Mouse (Mus musculus) T-helper 1 cell (primary cell): ENCODE measurements around the gene Npas3.

Source experiments
- in situ Hi-C: fragments of 300-600 bp; cut with MboI, MseI; formaldehyde crosslinking; loops from one replicate; pipeline ENCODE4 v1.15.1; 2025; ENCODE audit warnings: high pct_unique_total_duplicates

The Npas3 gene

DNA sequence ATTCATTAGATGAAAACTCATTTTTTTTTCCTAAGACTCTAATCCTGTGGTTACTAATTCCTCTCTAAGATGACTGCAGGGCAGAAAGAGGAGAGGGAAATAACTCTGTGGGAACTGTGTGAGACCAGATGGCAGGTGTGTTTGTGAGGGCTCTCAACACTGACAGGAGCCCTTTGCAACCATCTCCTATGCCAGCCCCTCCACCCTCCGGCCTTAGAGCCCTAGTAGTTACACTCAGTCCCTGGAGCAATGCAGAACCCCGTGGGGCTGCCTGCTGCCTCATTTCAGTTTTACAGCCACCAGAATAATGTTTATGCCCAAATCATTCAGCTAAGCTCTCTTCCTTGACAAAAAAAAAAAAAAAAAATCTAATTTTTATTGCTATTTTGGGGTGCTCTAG, 604.0 kb downstream of the Npas3 start:
- in situ Hi-C loops, result no loop called here

DNA sequence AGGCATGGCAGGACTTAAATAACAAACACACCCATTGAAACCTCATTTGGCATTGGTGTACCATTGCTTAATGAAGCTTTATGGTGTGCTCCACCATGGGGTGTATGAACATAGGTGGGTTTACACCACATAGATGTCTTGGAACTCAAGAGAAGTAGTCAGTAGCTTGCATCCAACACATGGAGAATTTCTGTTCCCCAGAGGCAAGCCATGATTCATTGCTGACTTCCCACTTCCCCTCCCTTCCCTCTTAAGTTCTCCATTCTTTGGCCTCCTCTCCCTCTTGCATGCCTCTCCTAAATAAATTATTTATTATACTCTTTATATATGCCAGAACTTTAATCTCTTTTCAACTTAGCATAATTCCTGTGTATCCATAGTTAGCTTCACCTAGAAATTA, 611.7 kb downstream of the Npas3 start:
- in situ Hi-C loops, result loop anchor here (10.0 kb wide), 1 partner anchor 175 kb away; no protein-coding TSS in a partner anchor

DNA sequence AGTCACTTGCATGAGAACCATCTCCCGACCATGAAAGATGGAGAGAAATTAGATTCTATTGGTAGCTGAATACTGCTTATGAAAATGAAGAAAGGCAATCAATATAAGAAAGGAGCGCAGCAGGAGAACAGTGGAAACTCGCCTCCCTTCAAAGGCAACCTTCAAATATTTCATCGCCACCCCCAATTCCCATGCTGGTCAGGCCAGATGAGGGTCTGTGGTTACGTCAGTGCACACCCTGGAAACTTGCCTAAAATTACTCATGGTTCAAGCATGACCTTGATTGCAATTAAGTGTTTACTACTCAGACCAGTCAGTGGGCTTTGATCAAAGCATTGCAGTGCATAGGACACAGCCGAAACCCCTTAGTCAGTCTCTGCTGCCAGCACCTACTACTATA, 613.8 kb downstream of the Npas3 start:
- in situ Hi-C loops, result loop anchor here (10.0 kb wide), 1 partner anchor 173 kb away; no protein-coding TSS in a partner anchor

DNA sequence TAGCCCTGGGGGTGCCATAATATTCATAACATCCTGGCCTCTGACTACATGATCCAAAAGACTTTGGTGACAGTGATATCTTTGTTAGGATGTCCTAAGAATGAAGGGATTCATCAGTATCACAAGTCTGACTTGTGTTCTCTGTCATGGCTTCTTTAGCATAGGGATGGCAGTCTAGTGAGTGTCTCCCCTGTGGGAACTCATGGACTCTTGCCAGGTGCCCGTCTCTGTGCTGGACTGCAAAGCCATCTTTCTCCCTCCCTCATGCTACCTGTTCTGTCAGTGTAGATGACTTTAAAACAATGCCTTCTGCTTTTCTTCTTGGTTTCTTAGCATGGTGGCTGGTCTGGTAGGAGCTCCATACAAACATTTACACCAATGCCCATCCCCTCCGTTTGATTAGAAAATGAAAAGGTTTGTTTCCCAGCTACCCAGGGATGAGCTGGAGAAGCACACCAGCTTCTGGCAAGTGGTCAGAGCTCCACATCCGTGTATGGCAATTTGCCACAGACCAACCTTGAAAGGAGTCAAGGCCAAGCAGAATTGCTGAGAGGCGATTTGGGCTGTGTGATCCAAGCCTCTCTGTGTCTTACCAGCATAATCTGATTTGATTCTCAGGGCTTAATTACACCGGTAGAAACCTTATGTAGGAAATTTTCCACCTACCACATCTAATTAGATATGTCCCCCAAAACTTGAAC, 616.1 kb downstream of the Npas3 start:
- in situ Hi-C loops, result loop anchor here (10.0 kb wide), 1 partner anchor 170 kb away; no protein-coding TSS in a partner anchor

DNA sequence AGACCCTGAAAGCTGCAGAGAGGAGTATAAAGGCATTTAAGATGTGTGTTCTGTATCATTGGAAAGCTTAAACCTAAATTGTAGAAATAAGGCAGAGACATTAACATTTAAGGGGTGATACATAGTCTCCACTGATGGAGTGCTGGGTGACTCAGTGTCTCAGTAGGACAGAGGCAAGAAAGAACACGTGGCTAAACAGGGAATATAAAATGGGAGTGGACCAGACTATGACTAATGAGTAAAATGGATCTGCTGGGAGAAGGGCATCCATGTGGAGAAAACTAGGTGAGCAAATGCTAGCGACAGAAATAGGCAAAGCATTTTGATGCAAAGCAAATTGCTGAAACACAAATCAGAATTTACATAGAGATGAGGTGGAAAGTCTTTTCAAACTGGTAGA, 617.2 kb downstream of the Npas3 start:
- in situ Hi-C loops, result loop anchor here (10.0 kb wide), 1 partner anchor 169 kb away; no protein-coding TSS in a partner anchor

DNA sequence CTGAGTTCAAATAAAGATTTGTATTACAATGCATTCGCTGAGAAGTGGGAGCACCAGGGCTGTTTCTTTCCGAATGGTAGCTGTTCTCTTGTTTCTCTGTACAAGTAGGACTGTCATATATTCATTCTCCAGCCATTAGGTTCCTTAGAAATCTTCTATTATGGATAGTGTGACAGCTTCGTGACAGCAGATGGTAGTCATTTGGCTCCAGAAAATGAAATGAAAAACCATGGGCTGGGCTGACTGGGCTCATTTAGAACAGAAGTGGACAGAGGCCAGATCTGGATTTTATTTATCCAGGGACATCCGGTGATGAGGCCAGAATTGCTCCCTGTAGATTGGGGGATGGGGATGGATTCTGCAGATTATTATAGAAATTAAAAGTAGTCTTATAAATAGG, 621.5 kb downstream of the Npas3 start:
- in situ Hi-C loops, result loop anchor here (10.0 kb wide), 1 partner anchor 165 kb away; no protein-coding TSS in a partner anchor

DNA sequence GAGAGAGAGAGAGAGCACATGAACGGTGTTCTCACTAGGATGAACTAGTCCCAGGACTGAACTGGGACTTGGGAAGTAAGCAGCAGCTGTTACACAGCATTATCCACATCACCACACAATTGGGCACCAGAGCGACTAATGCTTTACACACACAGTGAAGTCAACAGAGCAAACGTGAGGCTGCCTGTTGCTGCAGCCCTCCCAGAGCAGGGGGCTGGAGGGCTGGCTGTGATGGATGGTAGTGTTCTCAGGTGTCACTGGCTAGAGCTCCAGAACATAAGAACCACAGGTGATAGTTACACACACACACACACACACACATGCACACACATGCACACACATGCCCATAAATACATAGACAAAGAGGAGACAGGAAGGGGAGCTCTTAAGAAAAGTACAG, 626.7 kb downstream of the Npas3 start:
- in situ Hi-C loops, result no loop called here

DNA sequence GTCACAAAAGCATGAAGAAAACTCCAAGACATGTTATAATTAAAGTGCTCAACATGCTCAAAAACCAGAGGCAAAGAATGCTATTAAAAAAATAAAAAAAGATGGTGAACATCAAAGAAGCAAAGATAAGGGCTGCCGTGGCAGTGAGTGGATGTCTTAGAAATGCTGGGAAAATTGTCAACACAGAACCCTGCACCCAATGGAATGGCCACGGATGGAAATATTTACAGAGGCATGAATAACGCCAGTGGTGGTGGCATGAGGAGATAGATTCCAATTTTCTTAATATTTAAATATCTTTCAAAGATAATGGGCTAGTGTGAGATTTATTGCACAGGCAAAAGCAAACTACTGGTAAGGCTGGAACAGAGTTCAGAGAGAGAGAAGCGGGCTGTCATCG, 628.2 kb downstream of the Npas3 start:
- in situ Hi-C loops, result no loop called here

DNA sequence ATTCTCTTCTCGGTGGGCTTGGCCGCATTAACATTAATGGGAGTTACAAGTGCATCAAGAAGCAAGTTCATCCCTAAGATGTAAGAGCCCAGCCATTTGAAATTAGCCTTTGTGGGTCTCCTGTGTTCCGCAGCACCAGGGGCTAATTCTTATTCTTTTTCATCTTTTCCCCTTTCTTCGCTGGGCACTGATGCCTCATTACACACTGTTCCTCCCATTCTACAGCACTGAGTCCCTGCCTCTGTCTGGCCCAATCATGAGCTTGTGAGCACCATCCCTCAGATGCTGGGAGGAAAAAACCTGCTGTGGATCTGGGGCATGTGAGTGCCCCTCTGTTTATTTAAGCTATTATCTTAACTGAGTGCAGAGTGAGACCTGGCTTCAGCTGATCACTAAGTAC, 633.2 kb downstream of the Npas3 start:
- in situ Hi-C loops, result no loop called here

DNA sequence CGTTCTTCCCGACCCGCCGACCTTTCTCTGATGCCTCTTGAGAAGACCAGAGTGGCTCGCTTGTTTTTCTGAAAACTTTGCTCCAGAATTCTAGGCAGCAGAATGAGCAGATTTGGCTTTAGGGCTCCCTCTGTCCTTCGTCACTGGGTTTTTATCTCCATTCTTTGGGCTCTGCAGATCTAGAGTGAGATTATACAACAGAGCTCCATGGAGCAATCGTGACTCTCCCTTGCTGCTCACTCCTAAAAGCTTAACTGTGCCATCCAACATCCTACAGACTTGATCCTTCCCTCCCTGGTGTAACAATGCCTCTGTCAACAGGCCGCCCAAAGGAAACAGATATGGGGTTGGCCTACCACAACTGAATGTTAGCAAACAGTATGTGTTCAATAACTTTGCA, 634.4 kb downstream of the Npas3 start:
- in situ Hi-C loops, result no loop called here

DNA sequence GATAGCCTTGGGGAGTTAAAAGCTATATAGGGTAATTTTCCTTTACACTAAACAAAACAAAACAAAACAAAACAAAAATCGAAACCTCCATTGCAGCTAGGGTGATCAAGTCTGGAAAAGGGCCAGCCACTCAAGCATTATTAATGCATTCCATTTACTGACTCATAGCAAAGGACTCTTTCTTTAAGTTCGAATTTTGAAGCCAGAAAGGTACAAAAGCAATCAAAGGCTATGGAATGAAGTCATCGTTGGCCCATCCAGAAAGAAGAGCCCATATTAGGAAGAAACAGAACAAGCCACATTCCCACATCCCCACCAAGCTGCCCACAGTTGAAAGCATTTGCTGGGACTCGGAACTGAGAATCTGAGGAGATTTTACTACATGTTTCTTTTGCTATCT, 640.1 kb downstream of the Npas3 start:
- in situ Hi-C loops, result no loop called here

DNA sequence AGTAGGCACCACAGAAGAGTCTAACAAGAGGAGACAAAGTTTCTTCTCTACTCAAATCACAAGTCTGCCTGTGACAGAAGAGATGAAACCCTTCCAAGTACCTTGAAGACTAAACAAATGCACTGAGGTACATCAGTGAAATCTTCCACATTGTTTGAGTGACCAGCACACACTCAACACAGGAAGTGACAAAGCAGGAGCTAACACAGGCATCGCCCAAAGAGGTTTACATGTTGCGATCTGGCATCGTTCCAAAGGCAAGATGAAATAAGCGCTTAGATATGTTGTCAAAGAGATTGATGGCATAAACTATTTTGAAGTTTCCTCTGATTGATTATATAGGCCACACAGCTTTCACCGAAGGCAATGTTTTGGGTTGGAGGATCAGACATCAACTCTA, 647.4 kb downstream of the Npas3 start:
- in situ Hi-C loops, result no loop called here

DNA sequence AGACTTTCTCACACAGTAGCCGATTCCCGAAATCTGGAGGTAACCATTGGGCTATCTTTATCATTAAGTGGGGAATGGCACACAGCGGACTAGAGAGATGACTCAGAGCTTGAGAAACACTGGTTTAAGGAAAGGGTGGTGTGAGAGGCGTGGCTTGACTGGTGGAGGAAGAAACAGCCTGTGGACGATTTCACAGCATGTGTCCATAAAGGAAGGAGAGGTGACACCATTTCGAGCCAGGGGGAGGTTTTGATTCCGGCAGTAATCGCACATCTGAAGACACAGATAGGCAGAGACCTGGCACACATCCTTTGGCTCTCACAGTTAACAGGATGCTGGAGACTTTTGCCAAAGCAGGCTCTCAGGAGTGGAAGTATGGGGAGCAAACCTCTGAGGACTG, 660.3 kb downstream of the Npas3 start:
- in situ Hi-C loops, result no loop called here

DNA sequence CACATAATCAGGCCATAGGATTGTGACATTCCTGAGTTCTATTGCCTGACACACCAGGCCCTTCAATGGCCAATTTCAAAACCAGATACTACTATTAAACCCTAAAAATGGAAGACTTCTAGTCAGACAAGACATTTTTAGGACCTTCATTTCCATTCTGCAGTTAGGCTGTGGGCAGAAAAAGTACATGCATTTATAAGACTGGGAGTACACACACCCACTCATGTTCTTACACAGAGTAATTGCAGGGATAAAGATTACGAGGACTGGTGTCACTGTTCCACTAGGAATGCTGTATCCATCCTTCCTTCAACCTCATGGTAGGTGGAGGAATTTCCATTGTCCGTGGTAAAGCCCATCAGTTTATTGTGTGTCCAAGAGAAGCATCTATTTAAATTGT, 661.7 kb downstream of the Npas3 start:
- in situ Hi-C loops, result no loop called here

DNA sequence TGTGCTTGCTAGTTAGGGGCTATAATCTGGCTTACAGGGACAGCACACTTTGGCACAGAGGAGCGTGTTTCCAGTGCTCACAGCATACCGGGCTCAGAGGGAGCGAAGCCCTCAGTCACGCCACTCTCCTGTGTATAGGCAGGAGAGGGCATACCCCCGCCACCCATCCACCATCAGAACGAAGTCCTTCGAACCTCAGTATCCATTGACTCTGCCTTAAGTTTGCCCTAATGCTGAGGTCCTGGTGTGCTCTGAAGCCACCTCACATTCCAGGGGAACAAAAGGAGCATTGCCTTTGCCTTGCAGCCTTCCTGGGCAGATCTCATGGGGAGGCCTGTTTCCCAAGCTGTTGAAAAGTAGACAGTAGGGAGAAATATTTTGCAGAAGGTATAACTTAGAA, 673.7 kb downstream of the Npas3 start:
- in situ Hi-C loops, result no loop called here

DNA sequence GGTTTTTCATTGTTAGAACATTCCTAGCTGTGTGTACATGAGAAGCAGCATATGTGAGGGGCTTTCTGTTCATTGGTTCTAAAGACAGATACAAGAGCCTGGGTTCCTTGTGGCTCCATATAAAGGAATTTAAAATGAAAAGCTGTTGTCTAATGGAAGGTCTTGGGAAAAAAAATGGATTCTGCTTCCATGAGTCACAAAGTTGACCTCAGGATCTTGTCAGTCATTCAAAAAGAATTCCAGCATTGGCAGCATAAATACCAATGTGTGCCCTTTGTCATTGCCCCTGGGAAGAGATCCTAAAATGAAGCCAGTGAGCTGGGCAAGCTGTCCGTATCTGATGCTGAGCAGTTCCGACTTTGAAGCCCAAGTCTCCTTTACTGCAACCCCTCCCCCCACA, 700.3 kb downstream of the Npas3 start:
- in situ Hi-C loops, result no loop called here

DNA sequence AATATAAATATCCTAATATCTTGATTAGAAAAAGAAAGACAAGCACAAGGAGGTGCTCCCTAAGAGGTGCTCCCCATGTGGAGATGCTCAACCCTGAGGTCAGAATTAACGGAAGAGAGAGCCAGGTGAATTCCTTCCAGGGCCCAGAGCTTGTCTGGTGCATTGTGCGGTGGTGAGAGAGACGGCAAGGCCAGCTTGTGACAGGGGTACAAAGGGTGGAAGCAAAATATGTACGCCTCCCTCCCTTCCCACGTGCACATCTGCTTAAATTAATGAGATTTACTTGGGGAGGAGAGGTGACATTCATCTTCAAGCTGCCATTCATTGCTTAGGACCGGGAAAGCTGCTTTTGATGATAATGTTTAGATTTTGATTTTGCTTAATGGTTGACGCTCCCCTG, 713.5 kb downstream of the Npas3 start:
- in situ Hi-C loops, result no loop called here

DNA sequence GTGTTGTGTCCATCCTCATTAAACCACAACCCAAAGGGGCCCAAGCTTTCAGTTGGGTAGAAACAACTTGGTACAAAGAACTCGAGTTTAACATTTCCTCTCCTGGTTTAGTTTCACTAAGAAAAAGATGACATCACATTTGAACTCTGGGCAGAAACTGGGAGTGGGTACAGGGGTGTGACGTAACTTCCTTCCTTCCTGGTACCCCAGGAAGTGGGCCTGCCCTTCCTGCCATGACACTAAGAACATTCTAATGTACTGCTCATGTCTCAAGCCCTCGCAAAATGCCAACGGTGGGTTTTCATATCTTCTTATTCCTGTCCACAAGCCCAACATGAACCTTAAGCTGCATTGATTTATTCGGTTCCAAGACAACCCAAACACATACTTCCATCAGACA, 715.1 kb downstream of the Npas3 start:
- in situ Hi-C loops, result no loop called here

DNA sequence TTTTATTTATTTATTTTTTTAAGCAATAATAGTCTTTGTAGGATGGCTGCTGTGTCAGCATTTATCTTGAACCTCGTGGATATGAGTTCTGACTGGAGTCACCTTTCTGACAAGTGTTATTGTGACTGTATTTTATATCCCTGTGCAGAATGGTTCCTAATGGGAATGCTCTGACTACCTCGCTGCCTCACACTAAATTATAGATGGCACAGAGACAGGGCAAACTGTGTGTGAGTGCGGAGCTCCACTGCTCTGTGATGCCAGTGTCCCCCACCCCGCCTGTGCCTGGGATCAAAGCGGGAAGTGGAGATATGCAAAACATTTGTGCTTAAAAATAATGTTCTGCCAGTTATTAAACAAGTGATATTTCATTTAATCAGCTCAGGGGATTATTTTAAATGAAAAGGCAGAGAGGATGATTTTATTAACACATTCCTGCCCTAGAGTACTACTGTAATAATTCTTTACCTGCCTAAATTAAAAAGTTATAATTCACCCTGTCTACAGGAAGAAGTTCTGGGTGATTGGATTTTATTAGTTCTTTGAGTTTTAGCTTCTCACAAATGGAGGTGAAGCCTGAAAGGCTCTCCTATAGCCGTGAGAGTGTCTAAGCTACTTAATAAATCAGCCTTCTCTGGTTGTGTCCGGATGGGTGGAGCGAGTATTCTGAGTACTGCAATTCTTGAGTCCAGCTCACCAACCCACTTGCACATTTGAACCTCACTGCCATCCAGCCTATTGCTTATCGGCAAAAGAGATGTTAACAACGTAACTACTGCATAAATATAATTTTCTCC, 721.1 kb downstream of the Npas3 start:
- in situ Hi-C loops, result no loop called here

DNA sequence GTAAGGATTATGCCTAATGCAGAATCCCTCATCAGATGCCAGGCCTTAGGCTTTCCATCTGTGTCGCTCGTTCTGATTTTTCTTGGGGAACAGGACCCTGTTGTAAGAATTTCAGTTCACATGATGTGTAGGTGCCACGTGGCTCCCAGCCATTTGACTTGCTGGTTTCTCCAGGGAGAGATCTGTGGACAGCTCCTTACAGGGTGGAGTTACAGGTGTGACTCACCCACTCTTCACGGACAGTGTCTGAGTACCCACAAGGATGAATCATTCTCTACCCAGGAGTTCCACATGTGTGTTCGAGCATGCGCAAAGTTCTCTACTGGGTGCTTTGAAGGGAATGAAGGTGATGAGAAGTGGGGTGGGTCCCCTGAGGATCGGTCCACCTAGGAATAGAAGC, 722.2 kb downstream of the Npas3 start:
- in situ Hi-C loops, result no loop called here

DNA sequence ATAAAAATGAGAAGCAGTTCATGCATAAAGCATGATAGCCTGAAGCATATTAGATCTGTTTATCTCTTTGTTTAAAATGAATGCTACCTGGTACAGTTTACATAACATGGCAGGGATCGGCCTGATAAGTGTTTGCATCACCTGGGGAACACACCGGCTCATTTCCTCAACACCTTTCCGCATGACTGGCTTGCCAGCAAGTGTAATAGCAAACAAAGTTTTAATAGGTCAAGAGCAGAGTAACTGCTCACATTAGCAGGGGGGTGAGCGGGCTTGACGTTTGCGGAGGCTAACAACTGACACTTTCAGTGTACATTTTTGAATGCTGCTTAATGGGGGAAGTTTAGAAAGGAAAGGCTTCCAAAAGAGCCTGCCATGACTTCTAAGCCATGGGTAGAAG, 724.9 kb downstream of the Npas3 start:
- in situ Hi-C loops, result no loop called here

DNA sequence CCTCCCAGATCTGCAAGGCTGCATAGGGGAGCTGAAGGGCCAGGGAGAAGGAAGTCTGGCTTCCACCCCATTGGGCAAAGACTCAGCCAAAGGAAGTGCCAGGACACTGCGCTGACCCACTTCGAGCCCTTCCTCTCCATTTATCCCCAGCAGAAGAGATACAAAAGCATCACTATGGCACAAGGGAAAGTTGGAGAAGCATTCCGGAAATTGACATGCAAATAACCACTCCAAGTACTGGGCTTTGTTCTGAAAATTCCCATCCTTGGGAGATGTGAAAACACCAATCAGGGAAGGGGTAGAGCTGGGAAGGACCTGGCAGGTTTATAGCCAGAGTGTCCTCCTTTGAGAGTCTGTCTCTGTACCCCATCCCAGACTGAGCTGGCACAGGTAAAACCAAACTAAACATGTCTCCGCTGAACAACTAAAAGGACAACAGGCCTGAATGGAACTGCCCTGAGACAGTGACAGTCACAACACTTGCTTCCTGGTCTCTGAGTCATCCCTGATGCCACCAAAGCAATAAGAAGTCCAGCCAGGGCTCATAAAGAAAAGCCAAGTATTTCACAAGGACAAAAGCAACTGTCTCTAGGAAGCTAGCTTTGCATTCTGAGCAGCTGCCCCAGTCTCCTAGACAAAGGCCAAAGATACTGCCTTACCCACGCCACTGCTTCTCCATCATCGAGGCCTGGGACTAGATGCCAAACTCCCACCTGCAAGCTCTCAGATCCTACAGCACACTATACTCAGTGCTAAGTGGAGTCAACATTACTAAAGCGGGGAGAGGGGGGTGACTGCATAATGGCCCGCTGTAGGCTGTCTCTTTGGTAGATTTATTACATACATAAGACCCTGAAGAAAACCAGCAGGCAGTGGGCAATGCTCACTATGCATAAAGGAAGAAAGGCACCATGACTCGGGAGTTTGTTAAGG, 733.4 kb downstream of the Npas3 start:
- in situ Hi-C loops, result no loop called here
